Comparison of ENCODE assay signal across 7 mouse cellular contexts in genomic region chr6:92414478-92415404, GRCm38 (mm10).
DNase-seq lines count a peak whose midpoint lies in the region; ATAC-seq lines count a peak whose summit lies in the region.

No protein-coding gene starts in this region.

- no peaks in the 10 kb centered on the region for H3K27me3 ChIP-seq in neural tube, embryonic 11.5 days (ENCODE audit: control insufficient read depth, insufficient read depth, low read length)
- no peaks in the 10 kb centered on the region for H3K27me3 ChIP-seq in hindbrain, embryonic 12.5 days
- no peaks in the 10 kb centered on the region for H3K27me3 ChIP-seq in midbrain, embryonic 12.5 days

- H3K27ac ChIP-seq in neural tube, embryonic 11.5 days (ENCODE audit: low read depth, low read length), result no peak overlapping the region
- H3K27ac ChIP-seq in hindbrain, embryonic 12.5 days, result peak overlapping the region; percentile 31
- H3K27ac ChIP-seq in midbrain, embryonic 12.5 days (replicated peaks), result peak overlapping the region; percentile 59

- no peak overlapping the region for H3K4me3 ChIP-seq in neural tube, embryonic 11.5 days (ENCODE audit: low read depth, low read length)
- H3K4me3 ChIP-seq in hindbrain, embryonic 12.5 days, result no peak overlapping the region
- no peak overlapping the region for H3K4me3 ChIP-seq in midbrain, embryonic 12.5 days

- no peaks in the 10 kb centered on the region for H3K9me3 ChIP-seq in neural tube, embryonic 11.5 days (ENCODE audit: control insufficient read depth, low read length)
- H3K9me3 ChIP-seq in hindbrain, embryonic 12.5 days (replicated peaks), result no peaks in the 10 kb centered on the region
- no peaks in the 10 kb centered on the region for H3K9me3 ChIP-seq in midbrain, embryonic 12.5 days

- 37% methylated on average over 8 of the region's 8 CpGs for WGBS in neural tube, embryonic 11.5 days
- WGBS in hindbrain, embryonic 12.5 days, result 54% methylated on average over 8 of the region's 8 CpGs
- 47% methylated on average over 8 of the region's 8 CpGs for WGBS in midbrain, embryonic 12.5 days

- H3K4me2 ChIP-seq in neural tube, embryonic 11.5 days (ENCODE audit: low read depth), result no peak overlapping the region
- no peak overlapping the region for H3K4me2 ChIP-seq in hindbrain, embryonic 12.5 days (replicated peaks)
- peak overlapping the region; percentile 13; the same call in 1 of the 2 replicates for H3K4me2 ChIP-seq in midbrain, embryonic 12.5 days (replicated peaks)

- no peak overlapping the region for H3K9ac ChIP-seq in neural tube, embryonic 11.5 days (ENCODE audit: low read length)
- H3K9ac ChIP-seq in hindbrain, embryonic 12.5 days, result no peak overlapping the region
- H3K9ac ChIP-seq in midbrain, embryonic 12.5 days (replicated peaks), result no peak overlapping the region

- H3K36me3 ChIP-seq in neural tube, embryonic 11.5 days (ENCODE audit: control insufficient read depth, insufficient read depth, low read length), result peaks cover 2% of the 10 kb centered on the region; the same call in 1 of the 2 replicates
- H3K36me3 ChIP-seq in hindbrain, embryonic 12.5 days, result peaks cover 32% of the 10 kb centered on the region
- H3K36me3 ChIP-seq in midbrain, embryonic 12.5 days, result peaks cover 20% of the 10 kb centered on the region

- no peaks in the 10 kb centered on the region for H3K4me1 ChIP-seq in neural tube, embryonic 11.5 days (ENCODE audit: control insufficient read depth, insufficient read depth, low read length)
- peaks cover 13% of the 10 kb centered on the region for H3K4me1 ChIP-seq in hindbrain, embryonic 12.5 days
- H3K4me1 ChIP-seq in midbrain, embryonic 12.5 days, result peaks cover 16% of the 10 kb centered on the region

- ATAC-seq in neural tube, embryonic 11.5 days (ENCODE audit: insufficient read depth, low FRiP score, low TSS enrichment), result no peak
- ATAC-seq in hindbrain, embryonic 12.5 days (ENCODE audit: low FRiP score), result no peak
- no peak for ATAC-seq in midbrain, embryonic 12.5 days (ENCODE audit: low FRiP score, low read depth)

- DNase-seq in neural tube, embryonic 11.5 days (ENCODE audit: low spot score), result peak; percentile 21
- no peak for DNase-seq in neural tube, embryonic 10.5 days (ENCODE audit: extremely low spot score, low spot score)
- no peak for DNase-seq in cerebellum, adult 8-10 months
- no peak for DNase-seq in Muller cell, postnatal 12 days (ENCODE audit: inconsistent ontology term)
- DNase-seq in adrenal gland, adult 18-20 months (ENCODE audit: low spot score in 2 of 2), result no peak
